Mouse (Mus musculus) liver, embryonic 14.5 days (tissue): ENCODE data around the gene Slc36a2.

Source experiments
- CTCF ChIP-seq: IDR thresholded peaks from 2 replicates; pipeline ENCODE4 v1.5.1; 2016; ENCODE audit warnings: antibody characterized with exemption, low read depth, control low read depth
- EP300 ChIP-seq: IDR thresholded peaks from 2 replicates; pipeline ENCODE4 v1.6.1; 2016; ENCODE audit warnings: antibody characterized with exemption, low read depth

- TF ChIP-seq CTCF (no peak), EP300 (no peak)
Observed at GRCm38 (mm10) chr11:55114291-55114690, 70.6 kb downstream of the Slc36a2 start.
